Mouse (Mus musculus): ENCODE measurements around the gene Agfg2.
A peak's percentile ranks its signal among the peaks of the same experiment; 100 is the strongest.

Agfg2 gene

GRCm38 (mm10) chr5:137610056-137610455 is 74.5 kb downstream of the Agfg2 start:
- no peak for DNase-seq (ENCODE audit: low spot score)

- DNase-seq (ENCODE audit: low spot score) = no peak
Measured at GRCm38 (mm10) chr5:137609292-137609691, 75.2 kb downstream of the Agfg2 start.

- DNase-seq (ENCODE audit: low spot score) = no peak
Measured at GRCm38 (mm10) chr5:137608654-137609190, 75.8 kb downstream of the Agfg2 start.

- DNase-seq (ENCODE audit: low spot score) = no peak
Measured at GRCm38 (mm10) chr5:137607860-137608653, 76.5 kb downstream of the Agfg2 start.

- peak; percentile 34 for DNase-seq (ENCODE audit: low spot score)
Measured at GRCm38 (mm10) chr5:137601365-137601729, 83.2 kb downstream of the Agfg2 start.

- DNase-seq (ENCODE audit: low spot score) = peak; percentile 97
Measured at GRCm38 (mm10) chr5:137600619-137601364, 83.7 kb downstream of the Agfg2 start, which contains the start of gene Mospd3. TSS of gene Mospd3 (minus strand) at chr5:137601058.
